Mouse (Mus musculus): ENCODE measurements around the gene Foxn2. TPM values are rescaled to one million over a fixed set of nuclear protein-coding genes. Genes with fewer than 3 reads are reported as not detected.

Foxn2 gene
- 7.7 TPM for polyA plus RNA-seq (2014; fragmentation: Illumina TruSeq; extraction: RNeasy Lipid Tissue Mini Kit (QIAGEN cat#74804); ENCODE audit: low read depth, low replicate concordance)

GRCm38 (mm10) chr17:88440285-88441000 is at the start of gene Foxn2:
Gene Foxn2 (plus strand): TSS chr17:88440711.

DNA sequence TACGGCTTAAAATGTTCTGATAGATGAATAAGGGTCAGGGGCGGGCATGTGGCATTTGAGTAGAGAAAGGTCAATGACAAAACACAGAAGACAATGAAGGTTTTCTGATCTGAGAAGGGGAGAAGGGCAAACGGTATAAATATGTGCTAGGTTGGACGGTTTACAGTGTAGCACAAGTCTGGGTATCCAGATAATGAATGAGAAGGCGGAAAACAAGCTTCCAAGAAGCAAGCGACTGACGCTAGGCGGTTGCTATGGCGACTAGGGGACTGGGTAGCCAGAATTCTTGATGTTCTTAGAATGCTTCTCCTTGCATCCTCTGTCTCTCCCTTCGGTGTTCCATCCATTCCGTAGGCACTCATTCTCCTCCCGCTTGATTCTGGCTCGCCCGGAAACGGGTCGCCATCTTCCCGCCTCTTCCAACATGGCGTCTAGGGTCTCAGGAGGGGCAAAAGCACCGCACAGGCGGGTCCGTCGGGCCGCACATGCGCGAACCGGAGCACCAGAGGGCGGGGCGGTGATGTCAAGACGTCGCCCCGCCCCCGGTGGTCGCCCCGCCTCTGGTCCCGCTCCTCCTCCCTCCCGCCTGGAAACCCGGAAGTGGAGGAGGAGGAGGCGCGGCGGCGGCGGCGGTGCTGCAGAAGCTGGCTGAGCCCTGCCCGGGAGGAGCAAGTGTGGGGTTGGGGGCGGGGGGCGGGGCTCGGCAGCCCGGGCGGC is 89.2 kb downstream of the Foxn2 start, which contains the start of gene Ppp1r21:
TSS of gene Ppp1r21 (plus strand) at position 600 of the 717 bp plus-strand sequence.

Other genes starting within 250 kb of the Foxn2 start
- 26.7 TPM for gene Ppp1r21, start 89.4 kb downstream of the Foxn2 start, polyA plus RNA-seq (2014; fragmentation: Illumina TruSeq; extraction: RNeasy Lipid Tissue Mini Kit (QIAGEN cat#74804); ENCODE audit: low read depth, low replicate concordance)
- gene Ston1, start 157.0 kb downstream of the Foxn2 start, polyA plus RNA-seq (2014; fragmentation: Illumina TruSeq; extraction: RNeasy Lipid Tissue Mini Kit (QIAGEN cat#74804); ENCODE audit: low read depth, low replicate concordance) = 18.8 TPM
- gene Gtf2a1l, start 227.9 kb downstream of the Foxn2 start, polyA plus RNA-seq (2014; fragmentation: Illumina TruSeq; extraction: RNeasy Lipid Tissue Mini Kit (QIAGEN cat#74804); ENCODE audit: low read depth, low replicate concordance) = 4.7 TPM